Mouse (Mus musculus) adrenal gland, postnatal 4 days (tissue): ENCODE results near the gene Gm10577. TPM values are rescaled to one million over a fixed set of nuclear protein-coding genes. Genes with fewer than 3 reads are reported as not detected.

ENCODE experiments used
- DNase-seq, 2 experiments: peaks; one replicate each; pipeline ENCODE4 v3.0.0; 2021 to 2022; ENCODE audit warnings: low spot score in 2 of 2, mixed read lengths in 2 of 2
- total RNA-seq, 2 experiments: library from RNA; stranded (reverse); gene quantifications; 2 replicates each; pipeline ENCODE4 v1.2.3; 2021

Gene Gm10577
- total RNA-seq, 2 experiments from 2014 or later: not detected

GRCm38 (mm10) chr4:100995617-100996016, 24.9 kb downstream of the Gm10577 start:
- DNase-seq: no peak

DNA sequence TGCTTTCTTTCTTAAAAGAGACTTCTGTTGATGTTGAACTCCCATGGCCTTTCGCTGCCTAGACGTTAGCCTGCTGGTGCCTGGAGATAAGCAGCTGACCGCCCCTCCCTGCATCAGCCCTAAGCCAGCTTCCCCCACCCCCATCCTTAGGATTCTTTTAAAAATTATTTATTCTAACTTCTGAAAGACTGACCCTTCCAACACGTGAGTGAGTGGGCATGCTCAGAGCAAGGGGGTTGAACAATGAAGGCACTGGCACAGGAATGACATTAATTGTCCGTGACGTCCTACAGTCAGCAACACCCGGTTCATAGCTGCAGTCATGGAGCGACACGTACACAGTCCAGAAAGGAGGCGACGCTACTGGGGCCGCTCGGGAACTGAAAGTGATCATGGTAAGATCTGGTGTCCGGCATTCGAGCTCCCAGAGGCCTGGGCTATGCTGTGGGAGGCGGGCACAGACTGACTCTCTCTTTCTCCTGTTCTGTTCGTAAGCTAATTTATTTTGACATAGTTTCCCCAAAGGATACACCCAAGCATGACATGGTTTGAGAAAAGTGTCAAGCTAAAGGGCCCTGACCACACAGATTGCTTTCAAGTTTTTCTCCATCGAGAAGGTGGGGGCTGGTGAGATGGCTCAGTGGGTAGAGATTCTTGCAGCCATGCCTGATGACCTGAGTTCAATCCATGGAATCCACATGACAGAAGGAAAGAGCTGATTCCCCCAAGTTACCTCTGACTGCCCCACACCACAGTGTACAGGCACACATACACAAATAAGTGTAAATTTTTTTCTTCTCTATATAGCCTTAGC, 25.8 kb downstream of the Gm10577 start:
- no peak for DNase-seq

DNA sequence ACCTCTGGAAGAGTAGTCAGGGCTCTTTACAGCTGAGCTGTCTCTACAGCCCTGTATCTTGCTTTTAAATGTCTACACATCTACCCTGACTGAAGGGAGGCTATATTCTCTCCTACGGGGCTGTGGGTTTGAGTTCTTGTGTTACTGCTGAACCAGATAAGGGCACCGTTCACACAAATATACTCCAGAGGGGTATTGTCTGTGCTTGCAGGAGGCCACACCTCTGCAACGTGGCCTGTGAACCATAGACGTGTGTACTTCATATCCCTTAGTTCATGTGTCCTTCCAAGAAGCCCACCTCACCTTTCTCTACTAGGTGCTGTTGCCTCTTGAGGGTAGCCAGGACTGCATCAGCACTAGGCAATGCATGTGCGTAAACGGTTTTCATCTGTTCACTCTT, 28.4 kb downstream of the Gm10577 start:
- DNase-seq: no peak

DNA sequence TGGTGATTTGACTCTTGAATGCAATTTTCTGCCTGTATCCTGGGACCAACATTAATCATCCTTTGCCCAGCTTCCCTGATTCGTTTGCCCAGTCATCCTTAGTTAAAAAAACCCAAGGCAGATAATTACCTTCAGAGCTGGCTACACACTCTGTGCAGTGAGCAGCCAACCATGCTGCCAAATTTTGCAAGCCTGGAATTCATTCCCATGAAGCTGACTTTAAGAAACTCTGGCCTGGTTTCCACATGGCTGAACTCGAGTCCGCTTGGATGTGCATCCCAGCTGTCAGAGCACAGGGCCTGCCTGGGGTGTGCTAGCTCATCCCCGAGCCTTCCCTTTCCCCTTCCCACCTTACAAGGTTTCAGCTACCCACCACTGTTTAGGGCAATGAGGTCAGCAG, 29.5 kb downstream of the Gm10577 start:
- DNase-seq: no peak

DNA sequence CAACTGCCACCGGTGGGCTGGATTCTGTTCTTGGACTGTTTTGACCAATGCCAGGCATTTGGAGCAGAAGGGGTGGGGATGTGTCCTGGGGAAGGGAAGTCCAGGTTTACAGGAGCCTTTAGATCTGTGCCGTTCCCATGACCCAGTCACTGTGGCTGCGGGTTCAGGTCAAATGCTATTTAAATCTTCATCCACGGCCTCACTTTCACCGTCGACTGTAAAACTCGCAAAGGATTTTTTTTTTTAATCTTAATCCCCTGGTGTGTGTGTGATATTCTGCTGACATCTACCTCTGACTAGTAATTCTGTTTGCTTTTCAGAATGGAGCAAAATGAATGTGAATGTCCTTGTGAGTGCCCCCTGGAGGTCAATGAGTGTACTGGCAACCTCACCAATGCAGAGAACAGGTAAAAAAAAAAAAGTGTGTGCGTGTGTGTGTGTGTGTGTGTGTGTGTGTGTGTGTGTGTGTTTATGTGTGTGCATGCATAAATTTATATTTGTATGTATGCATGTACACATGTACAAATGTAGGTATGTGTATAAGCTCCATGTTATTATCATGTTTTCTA, 32.2 kb downstream of the Gm10577 start:
- no peak for DNase-seq

- no peak for DNase-seq
These were observed 33.3 kb downstream of the Gm10577 start for GRCm38 (mm10) chr4:100987187-100987586.

- DNase-seq: no peak
These were observed 43.0 kb downstream of the Gm10577 start for GRCm38 (mm10) chr4:100977522-100977921.

DNA sequence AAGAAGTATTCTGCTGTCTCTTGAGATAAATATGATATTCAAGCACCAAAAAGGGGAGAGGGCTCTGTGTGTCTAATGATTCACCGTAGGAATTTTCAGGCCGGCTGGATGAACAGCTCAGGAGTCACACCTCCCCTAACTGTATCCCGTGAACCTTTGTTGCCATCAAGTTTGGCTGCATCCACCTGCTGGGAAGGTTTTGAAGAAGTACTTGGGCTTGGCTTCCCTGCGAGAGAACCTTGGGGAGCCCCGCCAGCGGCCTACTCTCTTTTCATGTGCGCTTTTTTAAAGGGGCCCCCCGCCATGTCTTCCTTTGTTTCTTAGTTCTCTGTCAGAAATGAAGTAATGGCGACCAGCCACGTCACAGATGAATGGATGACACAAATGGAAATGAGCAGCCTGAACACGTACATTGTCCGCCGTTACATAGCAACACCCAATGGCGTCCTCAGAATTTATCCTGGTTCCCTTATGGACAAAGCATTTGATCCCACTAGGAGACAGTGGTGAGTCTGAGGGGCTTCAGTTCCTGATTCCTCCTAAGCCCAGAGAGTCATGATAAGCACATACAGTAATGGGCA, 46.0 kb downstream of the Gm10577 start:
- DNase-seq: no peak

- DNase-seq: no peak
These were observed 46.6 kb downstream of the Gm10577 start for GRCm38 (mm10) chr4:100973641-100974454.

Other genes starting within 250 kb of the Gm10577 start
- 10 to 100 TPM; 14.6 to 16.7 TPM for gene Cachd1, start 244.0 kb downstream of the Gm10577 start, total RNA-seq
- gene Raver2, start 48.3 kb upstream of the Gm10577 start, total RNA-seq: 1 to 10 TPM; 7.0 to 9.4 TPM
- 100 to 1,000 TPM; 120 to 122 TPM for gene Jak1, start 244.6 kb upstream of the Gm10577 start, total RNA-seq